Comparison of ENCODE assay signal across 8 mouse cellular contexts in genomic region chr9:66060308-66060647, GRCm38 (mm10). TPM values are rescaled to one million over a fixed set of nuclear protein-coding genes. Genes with fewer than 3 reads are reported as not detected.
DNase-seq lines count a peak whose midpoint lies in the region; ATAC-seq and TF ChIP-seq lines count a peak whose summit lies in the region.

No protein-coding gene starts in this region.

- intact Hi-C loops in heart, postnatal 10 days (cut with DNase I), result loop anchor here (5.0 kb wide), 1 partner anchor 62 kb away; no protein-coding TSS in a partner anchor

- peaks cover 33% of the 10 kb centered on the region for H3K36me3 ChIP-seq in heart, embryonic 12.5 days
- peaks cover 26% of the 10 kb centered on the region for H3K36me3 ChIP-seq in ES-E14 (ENCODE audit: control insufficient read depth, insufficient read depth, low read length, poor library complexity, severe bottlenecking)
- peaks cover 30% of the 10 kb centered on the region for H3K36me3 ChIP-seq in hindbrain, embryonic 10.5 days
- H3K36me3 ChIP-seq in midbrain, embryonic 10.5 days, result peaks cover 36% of the 10 kb centered on the region

- peak overlapping the region; percentile 84 for H3K4me2 ChIP-seq in heart, embryonic 12.5 days

- H3K4me3 ChIP-seq in heart, embryonic 12.5 days, result peak overlapping the region; percentile 67
- H3K4me3 ChIP-seq in ES-E14 (ENCODE audit: insufficient read depth in 1 of 2, low read depth in 1 of 2, low read length in 2 of 2, poor library complexity in 1 of 2, severe bottlenecking in 1 of 2), result peak overlapping the region; percentile 92 to 93
- peak overlapping the region; percentile 77 for H3K4me3 ChIP-seq in hindbrain, embryonic 10.5 days
- H3K4me3 ChIP-seq in midbrain, embryonic 10.5 days, result peak overlapping the region; percentile 84

- H3K27ac ChIP-seq in heart, embryonic 12.5 days (ENCODE audit: poor library complexity, severe bottlenecking), result peak overlapping the region; percentile 59
- H3K27ac ChIP-seq in ES-E14 (ENCODE audit: insufficient read depth, low read depth, low read length, poor library complexity, severe bottlenecking), result peak overlapping the region; percentile 35; the same call in 1 of the 2 replicates
- H3K27ac ChIP-seq in hindbrain, embryonic 10.5 days, result peak overlapping the region; percentile 94
- H3K27ac ChIP-seq in midbrain, embryonic 10.5 days (replicated peaks), result peak overlapping the region; percentile 94

- in situ Hi-C loops in ES-E14 (cut with MboI; ENCODE audit: low sequenced_read_pairs in 2 of 2, unreplicated experiment in 2 of 2), result no loop called here

- H3K9ac ChIP-seq in heart, embryonic 12.5 days, result peak overlapping the region; percentile 81
- H3K9ac ChIP-seq in ES-E14 (ENCODE audit: insufficient read depth, low read depth, low read length, poor library complexity, severe bottlenecking), result peak overlapping the region; percentile 93

- peak; percentile 42 for ATAC-seq in heart, embryonic 12.5 days (ENCODE audit: insufficient number of reproducible peaks, low FRiP score)

- no peak for DNase-seq in heart, postnatal 10 days
- no peak for DNase-seq in ES-E14 (ENCODE audit: low read depth, low spot score)
- DNase-seq in hindbrain, embryonic 10.5 days (ENCODE audit: low spot score), result no peak
- DNase-seq in midbrain, embryonic 10.5 days (ENCODE audit: low spot score), result no peak
- no peak for DNase-seq in natural killer cell, adult 2 months (ENCODE audit: low spot score in 2 of 2)
- no peak for DNase-seq in Muller cell, postnatal 12 days (ENCODE audit: inconsistent ontology term)
- no peak for DNase-seq in layer of hippocampus, adult 9-11 months

- 0% methylated on average over 19 of the region's 20 CpGs for WGBS in heart, embryonic 12.5 days
- WGBS in hindbrain, embryonic 10.5 days, result under 1% methylated on average over 20 of the region's 20 CpGs
- under 1% methylated on average over 20 of the region's 20 CpGs for WGBS in midbrain, embryonic 10.5 days

- peaks cover 18% of the 10 kb centered on the region for H3K4me1 ChIP-seq in heart, embryonic 12.5 days (replicated peaks)
- peaks cover 0 to 3% of the 10 kb centered on the region in 2 experiments; a peak in 2 of 4 replicates for H3K4me1 ChIP-seq in ES-E14 (ENCODE audit: control insufficient read depth in 2 of 2, insufficient read depth in 2 of 2, low read length in 2 of 2, poor library complexity in 1 of 2)
- H3K4me1 ChIP-seq in hindbrain, embryonic 10.5 days (replicated peaks), result peaks cover 22% of the 10 kb centered on the region
- H3K4me1 ChIP-seq in midbrain, embryonic 10.5 days, result peaks cover 26% of the 10 kb centered on the region

- H3K27me3 ChIP-seq in heart, embryonic 12.5 days (replicated peaks), result no peaks in the 10 kb centered on the region
- H3K27me3 ChIP-seq in hindbrain, embryonic 10.5 days (ENCODE audit: insufficient read depth, poor library complexity, severe bottlenecking), result no peaks in the 10 kb centered on the region
- no peaks in the 10 kb centered on the region for H3K27me3 ChIP-seq in midbrain, embryonic 10.5 days (ENCODE audit: low read depth, poor library complexity, severe bottlenecking)

- no peaks in the 10 kb centered on the region for H3K9me3 ChIP-seq in heart, embryonic 12.5 days (replicated peaks)
- H3K9me3 ChIP-seq in ES-E14 (ENCODE audit: control insufficient read depth, insufficient read depth, low read depth, low read length), result no peaks in the 10 kb centered on the region
- no peaks in the 10 kb centered on the region for H3K9me3 ChIP-seq in hindbrain, embryonic 10.5 days
- no peaks in the 10 kb centered on the region for H3K9me3 ChIP-seq in midbrain, embryonic 10.5 days (replicated peaks)

TF ChIP-seq in ES-E14, 5 proteins besides CTCF, POLR2A, EP300 and RAD21:
- 0 out of 2 replicates have a peak, but pooled peaks have one; percentile 4 for TF ChIP-seq HCFC1 (IDR thresholded peaks at IDR 0.05; ENCODE audit: borderline replicate concordance, insufficient read depth, low read length)
- no peak for TF ChIP-seq MAFK (IDR thresholded peaks at IDR 0.05; ENCODE audit: insufficient read depth, low read depth, low read length)

RNA-seq across cellular contexts. Expression of gene Ppib, which starts 0.3 kb away (rescaled TPM):
- polyA plus RNA-seq in heart, embryonic 12.5 days (2016; fragmentation: Nextera tagmentation; extraction: Ambion mirVana), result 405 and 410 TPM in 2 replicates
- total RNA-seq in heart, postnatal 10 days (2021), result 100 to 1,000 TPM; 262 to 272 TPM
- 891 and 1,136 TPM in 2 replicates for total RNA-seq in ES-E14 (2012; rRNA removed)
- 498 and 516 TPM in 2 replicates for polyA plus RNA-seq in hindbrain, embryonic 10.5 days (2016; fragmentation: Nextera tagmentation; extraction: Ambion mirVana)
- 473 and 501 TPM in 2 replicates for polyA plus RNA-seq in midbrain, embryonic 10.5 days (2016; fragmentation: Nextera tagmentation; extraction: Ambion mirVana)

RNA-seq across cellular contexts. Expression of gene Snx22, which starts 9.2 kb away (rescaled TPM):
- polyA plus RNA-seq in heart, embryonic 12.5 days (2016; fragmentation: Nextera tagmentation; extraction: Ambion mirVana), result 2.4 and 3.0 TPM in 2 replicates
- 1 to 10 TPM in 1 of 2 experiments, under 1 TPM in 1; 0.81 to 1.1 TPM for total RNA-seq in heart, postnatal 10 days (2021)
- 13.1 and 17.9 TPM in 2 replicates for total RNA-seq in ES-E14 (2012; rRNA removed)
- polyA plus RNA-seq in hindbrain, embryonic 10.5 days (2016; fragmentation: Nextera tagmentation; extraction: Ambion mirVana), result 3.5 and 4.6 TPM in 2 replicates
- 2.7 and 3.7 TPM in 2 replicates for polyA plus RNA-seq in midbrain, embryonic 10.5 days (2016; fragmentation: Nextera tagmentation; extraction: Ambion mirVana)

Comparison
In these comparisons a context has a peak if more than half of its experiments do, and no peak if none do; other contexts are left out.
1. H3K27ac ChIP-seq: peak in every context shown above with its lines; median percentile 94 in hindbrain, embryonic 10.5 days; 94 in midbrain, embryonic 10.5 days; 59 in heart, embryonic 12.5 days; 35 in ES-E14.